Mouse (Mus musculus) kidney, adult 2 months (tissue): Measurements from ENCODE around the gene Coro1c. TPM values are rescaled to one million over a fixed set of nuclear protein-coding genes. Genes with fewer than 3 reads are reported as not detected.
A peak's percentile ranks its signal among the peaks of the same experiment; 100 is the strongest.

ENCODE experiments used
- DNase-seq: peaks from one replicate; pipeline ENCODE4 v3.0.0; 2021
- H3K27ac ChIP-seq: fragments of 200-500 bp; 2 replicates; pipeline ENCODE4 v1.5.1; 2012; ENCODE audit warnings: low read depth, low read length, control low read depth, inconsistent platforms; ENCODE audit not compliant: insufficient read depth
- H3K27me3 ChIP-seq: fragments of 200-500 bp; replicated peaks from 2 replicates; pipeline ENCODE4 v1.6.1; 2012; ENCODE audit warnings: mild to moderate bottlenecking, moderate library complexity, low read length, inconsistent platforms; ENCODE audit not compliant: control insufficient read depth, insufficient read depth
- H3K36me3 ChIP-seq: fragments of 200-500 bp; 2 replicates; pipeline ENCODE4 v1.6.1; 2012; ENCODE audit warnings: mild to moderate bottlenecking, moderate library complexity, low read length, inconsistent platforms; ENCODE audit not compliant: control insufficient read depth, insufficient read depth
- H3K4me1 ChIP-seq: fragments of 200-500 bp; 2 replicates; pipeline ENCODE4 v1.6.1; 2011; ENCODE audit warnings: low read length; ENCODE audit not compliant: control insufficient read depth, insufficient read depth
- H3K4me3 ChIP-seq: fragments of 200-500 bp; 2 replicates; pipeline ENCODE4 v1.5.1; 2011; ENCODE audit warnings: mild to moderate bottlenecking, low read depth, low read length, control low read depth; ENCODE audit not compliant: insufficient read depth
- CTCF ChIP-seq: fragments of 200-500 bp; conservative IDR thresholded peaks from 2 replicates; pipeline ENCODE4 v1.5.1; 2011; ENCODE audit warnings: low read depth, mild to moderate bottlenecking, control low read depth, low read length, moderate library complexity, mixed read lengths; ENCODE audit not compliant: insufficient read depth, insufficient read length
- POLR2A ChIP-seq: fragments of 200-500 bp; IDR thresholded peaks from one replicate; pipeline ENCODE4 v1.6.1; 2011; ENCODE audit warnings: low read depth, low read length, control low read depth
- WGBS: fragments of 180-500 bp; shearing (Covaris S2); methylation state at CpG from one replicate; pipeline ENCODE4 v1.1.7; 2018; 5-methylcytosine and 5-hydroxymethylcytosine counted together
- polyA plus RNA-seq: library from polyadenylated mRNA; depleted of rRNA; stranded (reverse); fragments of >200 nt; gene quantifications from 2 replicates; pipeline ENCODE4 v1.2.3, GENCODE M21; 2012

Coro1c gene
- polyA plus RNA-seq, 1 experiment: 43.1 TPM

DNA sequence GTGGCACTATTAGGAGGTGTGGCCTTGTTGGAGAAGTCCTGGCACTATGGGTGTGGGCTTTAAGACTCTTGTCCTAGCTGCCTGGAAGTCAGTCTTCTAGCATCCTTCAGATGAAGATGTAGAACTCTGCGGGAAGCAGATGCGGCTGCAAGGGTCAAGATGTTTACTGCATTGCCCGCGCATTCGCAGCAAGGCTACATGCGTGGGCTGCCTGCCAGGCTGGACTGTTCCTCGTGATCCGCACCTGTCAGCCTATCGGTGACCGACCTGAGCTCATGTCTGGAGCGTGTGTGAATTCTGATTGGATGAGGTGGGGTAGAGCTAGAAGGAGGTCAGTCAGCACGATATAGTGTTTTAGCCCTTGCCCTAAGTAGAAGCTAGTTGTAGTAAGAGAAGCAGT lies 44.6 kb downstream of the Coro1c start:
- Histone ChIP-seq H3K4me3 (no peak overlapping the region), H3K4me1 (peaks cover 9% of the 10 kb centered on the region), H3K27me3 (no peaks in the 10 kb centered on the region), H3K36me3 (no peaks in the 10 kb centered on the region), H3K27ac (no peak overlapping the region)
- no peak for TF ChIP-seq POLR2A
- no peak for TF ChIP-seq CTCF
- 94% methylated on average over 12 of the region's 12 CpGs for WGBS
- no peak for DNase-seq

DNA sequence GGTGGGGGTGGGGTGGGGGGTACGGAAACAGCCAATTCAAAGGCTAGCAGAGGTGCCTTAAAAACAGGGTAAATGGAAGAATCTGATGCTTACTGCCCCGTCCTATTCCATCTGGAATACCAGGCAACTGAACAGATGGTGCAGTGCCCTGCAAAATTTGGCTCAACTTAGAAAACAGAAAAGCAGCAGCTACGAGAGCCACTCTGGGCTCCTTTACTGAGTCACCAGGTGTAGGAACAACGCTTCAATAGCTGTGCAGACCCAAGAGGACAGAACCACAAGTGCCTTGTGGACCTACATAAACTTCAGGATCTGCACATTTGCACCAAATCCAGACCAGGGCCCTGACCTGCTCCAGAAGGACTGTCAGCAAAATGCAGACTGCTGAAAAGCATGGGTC lies 46.1 kb downstream of the Coro1c start:
- no peak for DNase-seq
- H3K4me3 ChIP-seq: no peak overlapping the region
- 0 out of 2 replicates have a peak, but pooled peaks cover 2% of the 10 kb centered on the region for H3K4me1 ChIP-seq
- H3K27me3 ChIP-seq: no peaks in the 10 kb centered on the region
- no peak overlapping the region for H3K27ac ChIP-seq
- TF ChIP-seq POLR2A: no peak
- no peak for TF ChIP-seq CTCF
- WGBS: 96% methylated on average over 4 of the region's 4 CpGs
- H3K36me3 ChIP-seq: no peaks in the 10 kb centered on the region

DNA sequence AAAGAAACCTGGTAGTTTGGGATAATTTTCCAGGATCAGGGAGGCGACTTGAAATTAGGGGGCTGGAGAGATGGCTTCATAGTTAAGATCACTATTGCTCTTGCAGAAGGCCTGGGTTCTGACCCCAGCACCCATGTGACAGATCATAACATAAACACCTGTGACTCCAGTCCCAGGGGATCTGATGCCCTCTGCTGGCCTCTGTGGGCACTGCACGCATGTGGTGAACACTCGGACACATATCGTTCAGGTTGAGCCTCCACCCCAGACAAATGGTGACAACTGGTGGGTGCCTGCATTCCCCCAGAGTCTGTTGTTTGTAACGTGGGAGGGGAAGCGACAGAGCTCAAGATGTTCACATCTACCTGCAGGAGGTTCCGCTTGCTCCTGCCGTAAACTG lies 47.3 kb downstream of the Coro1c start:
- H3K27me3 ChIP-seq: no peaks in the 10 kb centered on the region
- 94% methylated on average over 8 of the region's 8 CpGs for WGBS
- H3K27ac ChIP-seq: no peak overlapping the region
- H3K4me1 ChIP-seq: 0 out of 2 replicates have a peak, but pooled peaks cover 2% of the 10 kb centered on the region
- DNase-seq: no peak
- H3K36me3 ChIP-seq: no peaks in the 10 kb centered on the region
- TF ChIP-seq CTCF (peak; percentile 41; the same call in 1 of the 2 replicates), POLR2A (no peak)
- H3K4me3 ChIP-seq: no peak overlapping the region

DNA sequence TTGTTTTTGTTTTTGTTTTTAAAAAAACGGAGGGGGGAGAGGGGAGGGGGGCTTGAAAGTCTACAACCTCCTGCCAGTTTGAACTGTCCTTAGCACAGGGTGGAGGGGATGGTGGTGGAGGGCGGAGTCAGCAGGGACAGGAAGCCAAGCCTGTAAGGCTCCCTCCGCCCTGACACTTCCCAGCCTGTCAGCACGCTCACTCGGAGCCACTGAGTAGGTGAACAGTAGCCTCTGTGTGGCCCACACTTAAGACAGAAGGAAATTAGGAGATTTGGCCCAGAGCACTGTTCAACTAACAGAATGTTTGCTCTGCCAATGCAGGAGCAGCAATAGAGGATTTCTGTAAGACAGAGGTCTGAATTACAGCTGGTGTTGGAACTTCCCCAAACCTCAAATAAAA lies 49.6 kb downstream of the Coro1c start:
- Histone ChIP-seq H3K27ac (no peak overlapping the region), H3K4me1 (peaks cover 5% of the 10 kb centered on the region; the same call in 1 of the 2 replicates), H3K4me3 (no peak overlapping the region), H3K36me3 (no peaks in the 10 kb centered on the region), H3K27me3 (no peaks in the 10 kb centered on the region)
- peak; percentile 58 for DNase-seq
- WGBS: 56% methylated on average over 5 of the region's 5 CpGs
- TF ChIP-seq POLR2A (no peak), CTCF (no peak)

DNA sequence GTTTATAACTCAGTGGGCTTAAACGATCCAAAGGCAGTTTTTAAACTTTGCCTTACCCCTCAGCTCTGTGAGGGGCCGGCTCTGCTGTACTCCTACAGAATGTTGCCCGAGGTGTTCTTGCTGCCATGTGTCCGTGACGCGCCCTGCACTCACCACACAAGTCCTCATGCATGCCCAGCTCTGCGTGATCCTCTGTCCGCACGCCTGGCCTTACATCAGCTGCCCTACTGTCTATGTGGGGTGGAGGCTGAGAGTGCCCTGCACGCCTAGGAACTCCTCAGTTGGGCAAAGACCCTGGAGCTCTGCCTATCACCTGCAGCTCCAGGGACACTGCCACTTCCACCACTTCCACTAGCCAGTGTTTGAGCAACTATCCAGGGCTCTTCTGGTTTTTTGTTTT lies 50.0 kb downstream of the Coro1c start:
- WGBS: 82% methylated on average over 10 of the region's 10 CpGs
- Histone ChIP-seq H3K36me3 (no peaks in the 10 kb centered on the region), H3K4me1 (peaks cover 5% of the 10 kb centered on the region; the same call in 1 of the 2 replicates), H3K27me3 (no peaks in the 10 kb centered on the region), H3K27ac (no peak overlapping the region), H3K4me3 (no peak overlapping the region)
- DNase-seq: no peak
- TF ChIP-seq POLR2A (no peak), CTCF (no peak)

DNA sequence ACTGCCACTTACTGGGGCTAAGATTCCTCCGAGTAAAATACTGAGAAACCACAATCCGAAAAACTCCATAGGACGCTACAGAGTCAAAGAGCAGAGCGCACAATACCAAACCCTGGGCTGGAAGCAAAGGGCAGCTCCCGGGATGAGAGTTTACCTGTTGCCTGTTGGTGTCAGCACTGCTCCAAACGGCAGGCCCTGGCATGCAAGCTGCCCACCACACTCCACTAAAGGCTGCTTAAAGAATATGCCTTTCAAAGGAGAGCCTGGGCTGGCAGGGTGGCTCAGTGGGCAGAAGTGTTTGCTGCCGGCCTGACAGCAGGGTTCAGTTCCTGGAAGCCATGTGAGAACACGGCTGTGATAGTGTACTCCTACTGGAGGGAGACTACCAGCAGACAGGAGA lies 50.9 kb downstream of the Coro1c start:
- Histone ChIP-seq H3K4me3 (no peak overlapping the region), H3K27ac (no peak overlapping the region), H3K36me3 (no peaks in the 10 kb centered on the region), H3K27me3 (no peaks in the 10 kb centered on the region), H3K4me1 (peaks cover 5% of the 10 kb centered on the region; the same call in 1 of the 2 replicates)
- TF ChIP-seq CTCF (no peak; the same call in 1 of the 2 replicates), POLR2A (no peak)
- WGBS: 58% methylated on average over 8 of the region's 8 CpGs
- DNase-seq: no peak

DNA sequence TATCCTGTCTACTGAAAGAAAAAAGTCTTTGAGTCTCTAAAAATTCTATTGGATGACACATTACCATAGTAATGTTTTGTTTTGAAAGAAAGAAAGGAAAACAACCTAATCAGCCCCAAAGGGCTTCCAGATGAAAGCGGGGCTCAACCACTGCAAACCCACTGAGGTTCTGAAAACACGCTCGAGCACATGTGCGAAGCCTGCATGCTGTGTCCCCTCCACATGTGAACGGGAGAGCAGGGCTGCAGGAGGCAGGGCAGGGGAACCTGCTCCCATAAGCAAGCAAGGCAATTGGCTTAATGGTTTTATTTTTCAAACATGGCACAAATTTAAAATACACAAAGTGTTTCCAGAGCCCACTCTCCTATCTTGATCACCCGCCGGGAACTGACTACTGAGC lies 51.9 kb downstream of the Coro1c start:
- no peak for TF ChIP-seq CTCF
- TF ChIP-seq POLR2A: no peak
- H3K27ac ChIP-seq: no peak overlapping the region
- WGBS: 82% methylated on average over 7 of the region's 7 CpGs

DNA sequence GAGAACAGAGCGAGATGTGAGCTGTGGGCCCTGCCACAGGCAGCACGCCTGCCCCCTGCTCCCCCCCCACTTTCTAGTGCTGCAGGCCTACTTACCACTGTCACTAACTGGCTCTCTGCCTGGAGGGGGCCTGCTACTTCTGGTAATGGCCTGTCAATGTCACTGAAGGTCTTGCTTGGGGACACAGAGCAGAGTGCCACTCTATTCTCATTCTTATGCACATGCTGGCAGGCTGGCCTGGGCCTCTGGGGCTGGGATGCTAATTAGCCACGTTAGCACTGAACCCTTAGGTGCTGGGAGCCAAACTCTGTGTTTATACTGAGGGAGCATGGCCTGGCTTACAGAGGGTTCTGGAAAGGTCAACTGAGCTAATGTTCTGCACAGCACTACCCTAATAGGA lies 52.9 kb downstream of the Coro1c start:
- Histone ChIP-seq H3K36me3 (no peaks in the 10 kb centered on the region), H3K4me1 (peaks cover 5% of the 10 kb centered on the region; the same call in 1 of the 2 replicates), H3K4me3 (no peak overlapping the region), H3K27me3 (no peaks in the 10 kb centered on the region), H3K27ac (no peak overlapping the region)
- WGBS: 51% methylated on average over 3 of the region's 3 CpGs
- TF ChIP-seq CTCF (no peak), POLR2A (no peak)
- peak; percentile 72 for DNase-seq

More for the DNA sequence above, 51.9 kb downstream of the Coro1c start:
- no peak overlapping the region for H3K4me3 ChIP-seq
- peaks cover 5% of the 10 kb centered on the region; the same call in 1 of the 2 replicates for H3K4me1 ChIP-seq
- DNase-seq: no peak
- H3K27me3 ChIP-seq: no peaks in the 10 kb centered on the region
- no peaks in the 10 kb centered on the region for H3K36me3 ChIP-seq
